In genomic region chr11:59224470-59224869, GRCm38 (mm10) we compare ENCODE assay signal across 15 mouse cellular contexts. TPM values are rescaled to one million over a fixed set of nuclear protein-coding genes. Genes with fewer than 3 reads are reported as not detected.
DNase-seq lines count a peak whose midpoint lies in the region; ATAC-seq and TF ChIP-seq lines count a peak whose summit lies in the region.
"Had no signal": no experiment of that assay in that cellular context is flagged by ENCODE, and none has a peak within 500 bp of the region (broad histone marks: within the 10 kb centered on the region; RNA-seq: fewer than 3 reads in every experiment).

No protein-coding gene starts in this region.

- H3K4me2 ChIP-seq in liver, embryonic 13.5 days: 0 out of 2 replicates have a peak overlapping the region, but pooled peaks have one; percentile 9
- H3K4me2 ChIP-seq in liver, postnatal 0 days (ENCODE audit: low read depth, low read length): peak overlapping the region; percentile 3; the same call in 1 of the 2 replicates
- H3K4me2 ChIP-seq in hindbrain, embryonic 12.5 days (replicated peaks): no peak overlapping the region
- H3K4me2 ChIP-seq: forebrain, embryonic 12.5 days; midbrain, embryonic 12.5 days had no signal

- no peak for TF ChIP-seq EP300 in liver, postnatal 0 days (IDR thresholded peaks at IDR 0.05; ENCODE audit: low read depth)

- H3K4me3 ChIP-seq in liver, embryonic 13.5 days (replicated peaks): no peak overlapping the region
- H3K4me3 ChIP-seq in liver, postnatal 0 days (ENCODE audit: low read depth, low read length): no peak overlapping the region
- no peak overlapping the region for H3K4me3 ChIP-seq in left cerebral cortex, adult 2 months
- no peak overlapping the region for H3K4me3 ChIP-seq in hindbrain, embryonic 12.5 days
- H3K4me3 ChIP-seq: forebrain, embryonic 12.5 days; heart, embryonic 15.5 days; hindbrain, embryonic 15.5 days; midbrain, embryonic 12.5 days had no signal

- H3K36me3 ChIP-seq in liver, embryonic 13.5 days: peaks cover 34% of the 10 kb centered on the region
- H3K36me3 ChIP-seq in liver, postnatal 0 days (replicated peaks; ENCODE audit: insufficient read depth, low read length): peaks cover 3% of the 10 kb centered on the region; the same call in 1 of the 2 replicates
- peaks cover 12% of the 10 kb centered on the region for H3K36me3 ChIP-seq in hindbrain, embryonic 12.5 days
- H3K36me3 ChIP-seq: hindbrain, embryonic 15.5 days had no signal

- 20% methylated on average over 2 of the region's 2 CpGs for WGBS in liver, embryonic 13.5 days (ENCODE audit: insufficient replicate concordance)
- 18% methylated on average over 2 of the region's 2 CpGs for WGBS in liver, postnatal 0 days (ENCODE audit: insufficient replicate concordance)
- WGBS in hindbrain, embryonic 12.5 days: 73% methylated on average over 2 of the region's 2 CpGs

- H3K27me3 ChIP-seq in liver, embryonic 13.5 days: no peaks in the 10 kb centered on the region
- H3K27me3 ChIP-seq in liver, postnatal 0 days (ENCODE audit: insufficient read depth, low read length): no peaks in the 10 kb centered on the region
- no peaks in the 10 kb centered on the region for H3K27me3 ChIP-seq in hindbrain, embryonic 12.5 days
- H3K27me3 ChIP-seq: forebrain, embryonic 12.5 days; heart, embryonic 15.5 days; hindbrain, embryonic 15.5 days; midbrain, embryonic 12.5 days had no signal

- ATAC-seq in liver, embryonic 13.5 days (ENCODE audit: low read depth): no peak
- ATAC-seq in CD4-positive, CD25-positive, alpha-beta regulatory T cell, adult 4 months: peak; percentile 35
- no peak for ATAC-seq in liver, postnatal 0 days
- no peak for ATAC-seq in hindbrain, embryonic 12.5 days (ENCODE audit: low FRiP score)

- TF ChIP-seq CTCF in liver, postnatal 0 days (IDR thresholded peaks at IDR 0.05; ENCODE audit: low read depth): no peak
- TF ChIP-seq CTCF in left cerebral cortex, adult 2 months (IDR thresholded peaks at IDR 0.05): no peak

- H3K9me3 ChIP-seq in liver, embryonic 13.5 days (replicated peaks): no peaks in the 10 kb centered on the region
- no peaks in the 10 kb centered on the region for H3K9me3 ChIP-seq in liver, postnatal 0 days (ENCODE audit: low read length)
- no peaks in the 10 kb centered on the region for H3K9me3 ChIP-seq in hindbrain, embryonic 12.5 days (replicated peaks)
- H3K9me3 ChIP-seq: forebrain, embryonic 12.5 days; heart, embryonic 15.5 days; hindbrain, embryonic 15.5 days; midbrain, embryonic 12.5 days had no signal

- H3K4me1 ChIP-seq in liver, embryonic 13.5 days (replicated peaks): peaks cover 86% of the 10 kb centered on the region
- peaks cover 77% of the 10 kb centered on the region for H3K4me1 ChIP-seq in liver, postnatal 0 days (ENCODE audit: insufficient read depth)
- peaks cover 39% of the 10 kb centered on the region for H3K4me1 ChIP-seq in hindbrain, embryonic 12.5 days

- DNase-seq in liver, embryonic 13.5 days: no peak
- no peak for DNase-seq in liver
- peak; percentile 37 for DNase-seq in CD4-positive helper T cell, adult 2 months (ENCODE audit: low read depth, low spot score)
- no peak for DNase-seq in liver, postnatal 0 days
- no peak for DNase-seq in left cerebral cortex, adult 2 months (ENCODE audit: extremely low spot score in 1 of 2, low spot score in 2 of 2)
- DNase-seq: cerebellum, adult 11 months; layer of hippocampus, postnatal 36 days; right cerebral cortex, postnatal 14 days; thymus, adult 18-20 months had no signal

- H3K9ac ChIP-seq in liver, embryonic 13.5 days: no peak overlapping the region
- H3K9ac ChIP-seq in liver, postnatal 0 days (replicated peaks): no peak overlapping the region
- H3K9ac ChIP-seq in hindbrain, embryonic 12.5 days: no peak overlapping the region
- H3K9ac ChIP-seq: forebrain, embryonic 12.5 days; heart, embryonic 15.5 days; hindbrain, embryonic 15.5 days; midbrain, embryonic 12.5 days had no signal

- no peak overlapping the region for H3K27ac ChIP-seq in liver, embryonic 13.5 days
- H3K27ac ChIP-seq in liver, postnatal 0 days (ENCODE audit: low read depth): peak overlapping the region; percentile 46
- no peak overlapping the region for H3K27ac ChIP-seq in left cerebral cortex, adult 2 months
- no peak overlapping the region for H3K27ac ChIP-seq in hindbrain, embryonic 12.5 days
- H3K27ac ChIP-seq: forebrain, embryonic 12.5 days; heart, embryonic 15.5 days; hindbrain, embryonic 15.5 days; midbrain, embryonic 12.5 days had no signal

- intact Hi-C loops in left cerebral cortex, adult 2 months (cut with DNase I): no loop called here

RNA-seq across cellular contexts. Expression of gene Arf1, which starts 3.6 kb away (rescaled TPM):
- polyA plus RNA-seq in liver, embryonic 13.5 days (2015; fragmentation: Nextera tagmentation; extraction: Ambion mirVana): 275 and 317 TPM in 2 replicates
- polyA plus RNA-seq in CD4-positive, CD25-positive, alpha-beta regulatory T cell, adult 4 months (2017; shearing (Covaris generic)): 100 to 1,000 TPM; 324 to 440 TPM
- polyA plus RNA-seq in liver, postnatal 0 days (2015; fragmentation: Nextera tagmentation; extraction: Ambion mirVana): 244 and 254 TPM in 2 replicates
- 100 to 1,000 TPM; 409 to 423 TPM for total RNA-seq in left cerebral cortex, adult 2 months (2021)
- polyA plus RNA-seq in hindbrain, embryonic 12.5 days (2016; fragmentation: Nextera tagmentation; extraction: Ambion mirVana): 590 and 625 TPM in 2 replicates

RNA-seq across cellular contexts. Expression of gene 2310033P09Rik, which starts 16.3 kb away (rescaled TPM):
- polyA plus RNA-seq in liver, embryonic 13.5 days (2015; fragmentation: Nextera tagmentation; extraction: Ambion mirVana): 26.2 and 26.8 TPM in 2 replicates
- polyA plus RNA-seq in CD4-positive, CD25-positive, alpha-beta regulatory T cell, adult 4 months (2017; shearing (Covaris generic)): 10 to 100 TPM; 18.8 to 26.1 TPM
- 14.8 and 16.2 TPM in 2 replicates for polyA plus RNA-seq in liver, postnatal 0 days (2015; fragmentation: Nextera tagmentation; extraction: Ambion mirVana)
- total RNA-seq in left cerebral cortex, adult 2 months (2021): 10 to 100 TPM; 21.0 to 23.6 TPM
- polyA plus RNA-seq in hindbrain, embryonic 12.5 days (2016; fragmentation: Nextera tagmentation; extraction: Ambion mirVana): 29.6 and 31.9 TPM in 2 replicates

RNA-seq across cellular contexts. Expression of gene Mrpl55, which starts 22.2 kb away (rescaled TPM):
- polyA plus RNA-seq in liver, embryonic 13.5 days (2015; fragmentation: Nextera tagmentation; extraction: Ambion mirVana): 69.6 and 75.8 TPM in 2 replicates
- polyA plus RNA-seq in CD4-positive, CD25-positive, alpha-beta regulatory T cell, adult 4 months (2017; shearing (Covaris generic)): 10 to 100 TPM; 57.0 to 62.4 TPM
- 64.2 and 65.2 TPM in 2 replicates for polyA plus RNA-seq in liver, postnatal 0 days (2015; fragmentation: Nextera tagmentation; extraction: Ambion mirVana)
- total RNA-seq in left cerebral cortex, adult 2 months (2021): 10 to 100 TPM; 33.8 to 33.9 TPM
- polyA plus RNA-seq in hindbrain, embryonic 12.5 days (2016; fragmentation: Nextera tagmentation; extraction: Ambion mirVana): 76.1 and 84.6 TPM in 2 replicates

RNA-seq across cellular contexts. Expression of gene Guk1, which starts 32.5 kb away (rescaled TPM):
- 71.2 and 76.4 TPM in 2 replicates for polyA plus RNA-seq in liver, embryonic 13.5 days (2015; fragmentation: Nextera tagmentation; extraction: Ambion mirVana)
- polyA plus RNA-seq in CD4-positive, CD25-positive, alpha-beta regulatory T cell, adult 4 months (2017; shearing (Covaris generic)): 10 to 100 TPM; 63.6 to 67.4 TPM
- 59.5 and 64.4 TPM in 2 replicates for polyA plus RNA-seq in liver, postnatal 0 days (2015; fragmentation: Nextera tagmentation; extraction: Ambion mirVana)
- 100 to 1,000 TPM; 135 TPM for total RNA-seq in left cerebral cortex, adult 2 months (2021)
- 107 and 112 TPM in 2 replicates for polyA plus RNA-seq in hindbrain, embryonic 12.5 days (2016; fragmentation: Nextera tagmentation; extraction: Ambion mirVana)

RNA-seq across cellular contexts. Expression of gene Gjc2, which starts 41.5 kb away (rescaled TPM):
- 0.05 and 0.07 TPM in 2 replicates for polyA plus RNA-seq in liver, embryonic 13.5 days (2015; fragmentation: Nextera tagmentation; extraction: Ambion mirVana)
- polyA plus RNA-seq in CD4-positive, CD25-positive, alpha-beta regulatory T cell, adult 4 months (2017; shearing (Covaris generic)): not detected
- polyA plus RNA-seq in liver, postnatal 0 days (2015; fragmentation: Nextera tagmentation; extraction: Ambion mirVana): 0.29 and 0.37 TPM in 2 replicates
- 1 to 10 TPM; 7.4 to 8.0 TPM for total RNA-seq in left cerebral cortex, adult 2 months (2021)
- polyA plus RNA-seq in hindbrain, embryonic 12.5 days (2016; fragmentation: Nextera tagmentation; extraction: Ambion mirVana): 0.27 and 0.28 TPM in 2 replicates
